Mouse (Mus musculus): ENCODE results near the gene Hoxc6. TPM values are rescaled to one million over a fixed set of nuclear protein-coding genes. Genes with fewer than 3 reads are reported as not detected.

Hoxc6 gene
- polyA plus RNA-seq, 1 experiment from 2014 or later = 1.8 TPM

GRCm38 (mm10) chr15:103000501-103000901, 2.4 kb downstream of the Hoxc6 start:
- no peaks in the 10 kb centered on the region for H3K36me3 ChIP-seq
- peaks cover 32% of the 10 kb centered on the region for H3K4me1 ChIP-seq
- no peaks in the 10 kb centered on the region for H3K9me3 ChIP-seq
- WGBS = 2% methylated on average over 24 of the region's 24 CpGs
- H3K4me3 ChIP-seq = peak overlapping the region; percentile 45
- H3K27ac ChIP-seq = peak overlapping the region; percentile 75
- peaks cover 100% of the 10 kb centered on the region for H3K27me3 ChIP-seq (ENCODE audit: insufficient read depth, poor library complexity, severe bottlenecking)
- no peak for DNase-seq (ENCODE audit: low spot score)

DNA sequence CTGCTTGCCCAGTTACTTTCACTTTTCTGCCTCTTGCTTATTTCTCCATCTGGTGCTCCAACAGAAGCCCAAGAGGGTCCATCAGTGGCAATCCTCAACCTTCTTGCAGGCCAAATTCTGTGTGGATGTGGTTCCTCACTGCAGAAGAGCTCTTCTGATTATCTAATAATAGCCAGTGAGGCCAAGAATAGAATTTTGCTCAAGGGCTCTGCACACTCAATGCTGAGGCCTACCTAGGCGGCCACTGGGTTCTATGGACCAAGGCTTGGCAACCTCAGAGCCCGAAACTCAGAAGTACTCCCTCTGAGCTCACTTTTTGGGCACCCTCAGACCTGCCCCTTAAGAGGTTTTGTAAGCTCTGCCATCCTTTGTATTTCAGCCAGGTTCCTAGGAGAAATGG, 3.3 kb downstream of the Hoxc6 start:
- no peak overlapping the region for H3K27ac ChIP-seq
- peaks cover 32% of the 10 kb centered on the region for H3K4me1 ChIP-seq
- H3K27me3 ChIP-seq (ENCODE audit: insufficient read depth, poor library complexity, severe bottlenecking) = peaks cover 100% of the 10 kb centered on the region
- no peaks in the 10 kb centered on the region for H3K36me3 ChIP-seq
- no peak for DNase-seq (ENCODE audit: low spot score)
- WGBS = 14% methylated on average over 2 of the region's 2 CpGs
- no peak overlapping the region; the same call in 1 of the 2 replicates for H3K4me3 ChIP-seq
- H3K9me3 ChIP-seq = no peaks in the 10 kb centered on the region

GRCm38 (mm10) chr15:103002156-103002555, 4.1 kb downstream of the Hoxc6 start:
- H3K4me1 ChIP-seq = peaks cover 32% of the 10 kb centered on the region
- no peak overlapping the region for H3K27ac ChIP-seq
- DNase-seq (ENCODE audit: low spot score) = no peak
- H3K9me3 ChIP-seq = no peaks in the 10 kb centered on the region
- 13% methylated on average over 4 of the region's 4 CpGs for WGBS
- no peaks in the 10 kb centered on the region for H3K36me3 ChIP-seq
- peaks cover 100% of the 10 kb centered on the region for H3K27me3 ChIP-seq (ENCODE audit: insufficient read depth, poor library complexity, severe bottlenecking)
- no peak overlapping the region for H3K4me3 ChIP-seq

DNA sequence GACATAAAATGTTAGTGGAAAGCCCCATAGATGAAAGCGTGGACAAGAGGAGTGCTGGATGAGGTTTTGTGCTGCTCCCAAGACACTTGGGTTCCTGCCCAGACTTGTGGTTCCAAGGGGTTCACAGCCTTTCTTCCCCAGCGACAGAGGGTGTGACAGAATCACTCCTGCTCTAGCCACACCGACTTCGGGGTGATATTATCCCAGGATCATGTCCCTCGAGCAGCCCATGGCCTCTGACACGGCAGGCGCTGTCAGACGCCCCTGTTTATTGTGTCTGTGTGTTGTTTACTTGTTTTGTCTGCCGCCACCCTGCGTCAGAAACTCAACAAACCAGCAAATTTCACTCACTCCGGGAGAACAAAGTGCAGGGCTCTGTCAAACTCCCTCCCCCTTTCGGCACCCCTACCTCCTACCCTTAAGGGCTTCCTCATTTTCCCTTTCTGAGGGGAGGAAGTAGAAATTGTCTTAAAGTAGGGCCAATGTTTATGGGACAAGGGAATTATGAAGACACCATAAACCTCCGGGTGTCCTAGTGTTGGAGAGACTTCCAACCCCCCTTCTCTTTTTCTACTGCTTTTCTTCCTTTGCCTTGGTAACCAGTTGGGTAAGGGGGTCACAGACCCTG, 4.9 kb downstream of the Hoxc6 start:
- WGBS = 8% methylated on average over 13 of the region's 13 CpGs
- no peak overlapping the region for H3K4me3 ChIP-seq
- H3K9me3 ChIP-seq = no peaks in the 10 kb centered on the region
- no peak for DNase-seq (ENCODE audit: low spot score)
- H3K4me1 ChIP-seq = peaks cover 32% of the 10 kb centered on the region
- peaks cover 100% of the 10 kb centered on the region for H3K27me3 ChIP-seq (ENCODE audit: insufficient read depth, poor library complexity, severe bottlenecking)
- H3K27ac ChIP-seq = no peak overlapping the region
- no peaks in the 10 kb centered on the region for H3K36me3 ChIP-seq

- no peak for DNase-seq (ENCODE audit: low spot score)
- Histone ChIP-seq H3K36me3 (no peaks in the 10 kb centered on the region), H3K9me3 (no peaks in the 10 kb centered on the region), H3K4me1 (peaks cover 13% of the 10 kb centered on the region), H3K27ac (no peak overlapping the region), H3K4me3 (no peak overlapping the region), H3K27me3 (ENCODE audit: insufficient read depth, poor library complexity, severe bottlenecking) (peaks cover 100% of the 10 kb centered on the region)
- under 1% methylated on average over 17 of the region's 17 CpGs for WGBS
Measured at GRCm38 (mm10) chr15:103005308-103005707, 7.3 kb downstream of the Hoxc6 start.

- H3K36me3 ChIP-seq = no peaks in the 10 kb centered on the region
- H3K4me1 ChIP-seq = peaks cover 13% of the 10 kb centered on the region; the same call in 1 of the 2 replicates
- H3K9me3 ChIP-seq = no peaks in the 10 kb centered on the region
- H3K4me3 ChIP-seq = no peak overlapping the region
- H3K27ac ChIP-seq = no peak overlapping the region
- no peak for DNase-seq (ENCODE audit: low spot score)
- under 1% methylated on average over 5 of the region's 5 CpGs for WGBS
- H3K27me3 ChIP-seq (ENCODE audit: insufficient read depth, poor library complexity, severe bottlenecking) = peaks cover 100% of the 10 kb centered on the region
Measured at GRCm38 (mm10) chr15:103005797-103006196, 7.7 kb downstream of the Hoxc6 start.

GRCm38 (mm10) chr15:103006326-103006725, 8.3 kb downstream of the Hoxc6 start:
- no peak for DNase-seq (ENCODE audit: low spot score)
- WGBS = 18% methylated on average over 1 of the region's 1 CpGs
- Histone ChIP-seq H3K4me1 (peaks cover 13% of the 10 kb centered on the region), H3K4me3 (no peak overlapping the region), H3K27me3 (ENCODE audit: insufficient read depth, poor library complexity, severe bottlenecking) (peaks cover 100% of the 10 kb centered on the region), H3K27ac (no peak overlapping the region), H3K9me3 (no peaks in the 10 kb centered on the region), H3K36me3 (no peaks in the 10 kb centered on the region)

DNA sequence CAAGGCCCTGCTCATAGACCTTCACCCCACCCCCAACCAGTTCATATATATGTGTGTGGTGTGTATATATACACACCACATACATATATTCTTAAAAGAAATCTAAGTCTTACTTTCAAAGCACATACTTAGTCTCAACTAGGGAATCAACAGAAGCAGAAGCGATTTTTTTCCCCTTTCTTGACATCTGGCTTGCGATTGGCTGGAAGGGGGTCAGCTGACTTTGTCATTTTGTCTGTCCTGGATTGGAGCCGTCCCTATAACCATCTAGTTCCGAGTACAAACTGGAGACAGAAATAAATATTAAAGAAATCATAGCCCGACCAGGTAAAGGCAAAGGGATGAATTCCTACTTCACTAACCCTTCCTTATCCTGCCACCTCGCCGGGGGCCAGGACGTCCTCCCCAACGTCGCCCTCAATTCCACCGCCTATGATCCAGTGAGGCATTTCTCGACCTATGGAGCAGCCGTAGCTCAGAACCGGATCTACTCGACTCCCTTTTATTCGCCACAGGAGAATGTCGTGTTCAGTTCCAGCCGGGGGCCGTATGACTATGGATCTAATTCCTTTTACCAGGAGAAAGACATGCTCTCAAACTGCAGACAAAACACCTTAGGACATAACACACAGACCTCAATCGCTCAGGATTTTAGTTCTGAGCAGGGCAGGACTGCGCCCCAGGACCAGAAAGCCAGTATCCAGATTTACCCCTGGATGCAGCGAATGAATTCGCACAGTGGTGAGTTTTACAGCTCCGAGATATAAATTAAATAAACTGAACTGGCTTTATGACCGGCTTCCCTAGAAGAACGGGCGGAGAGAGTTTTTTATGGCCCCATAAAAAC, 11.4 kb downstream of the Hoxc6 start:
- Histone ChIP-seq H3K27ac (no peak overlapping the region), H3K27me3 (ENCODE audit: insufficient read depth, poor library complexity, severe bottlenecking) (peaks cover 100% of the 10 kb centered on the region), H3K4me1 (peaks cover 20% of the 10 kb centered on the region), H3K4me3 (no peak overlapping the region), H3K9me3 (no peaks in the 10 kb centered on the region), H3K36me3 (no peaks in the 10 kb centered on the region)
- no peak for DNase-seq (ENCODE audit: low spot score)
- WGBS = 2% methylated on average over 27 of the region's 27 CpGs

DNA sequence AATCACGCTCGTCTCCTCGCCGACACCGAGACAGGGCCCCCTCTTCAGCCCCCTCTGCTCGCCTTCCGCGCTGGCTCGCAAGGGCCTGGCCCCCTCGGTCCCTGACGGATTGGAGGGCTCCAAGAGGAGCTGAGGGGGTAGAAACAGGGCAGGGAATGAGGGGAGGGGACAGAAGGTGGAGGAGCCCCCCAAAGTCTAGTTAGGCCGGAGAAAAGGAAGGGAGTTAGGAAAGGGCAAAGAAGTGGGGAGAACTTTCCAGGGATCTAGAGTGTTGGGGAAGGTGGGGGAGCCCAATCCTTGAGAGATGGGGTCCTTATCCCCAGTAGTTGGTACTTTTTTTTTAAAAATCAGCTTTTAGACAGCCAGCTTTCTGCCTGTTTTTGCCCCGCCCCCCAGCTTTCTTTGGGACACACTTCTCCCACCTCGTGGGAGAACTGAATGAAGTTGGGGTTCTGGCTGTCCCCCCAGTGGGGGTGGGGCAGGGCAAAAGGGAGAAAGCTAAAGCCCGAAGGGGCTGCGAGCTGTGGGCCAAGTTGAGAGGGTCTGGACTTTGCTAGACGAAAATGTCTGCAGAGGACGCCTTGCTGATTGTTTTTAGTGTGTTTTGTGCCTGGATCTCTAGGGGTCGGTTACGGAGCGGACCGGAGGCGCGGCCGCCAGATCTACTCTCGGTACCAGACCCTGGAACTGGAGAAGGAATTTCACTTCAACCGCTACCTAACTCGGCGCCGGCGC, 12.2 kb downstream of the Hoxc6 start:
- H3K27ac ChIP-seq = no peak overlapping the region
- under 1% methylated on average over 31 of the region's 31 CpGs for WGBS
- H3K36me3 ChIP-seq = no peaks in the 10 kb centered on the region
- no peaks in the 10 kb centered on the region for H3K9me3 ChIP-seq
- no peak for DNase-seq (ENCODE audit: low spot score)
- H3K4me3 ChIP-seq = no peak overlapping the region
- peaks cover 100% of the 10 kb centered on the region for H3K27me3 ChIP-seq (ENCODE audit: insufficient read depth, poor library complexity, severe bottlenecking)
- H3K4me1 ChIP-seq = peaks cover 25% of the 10 kb centered on the region

DNA sequence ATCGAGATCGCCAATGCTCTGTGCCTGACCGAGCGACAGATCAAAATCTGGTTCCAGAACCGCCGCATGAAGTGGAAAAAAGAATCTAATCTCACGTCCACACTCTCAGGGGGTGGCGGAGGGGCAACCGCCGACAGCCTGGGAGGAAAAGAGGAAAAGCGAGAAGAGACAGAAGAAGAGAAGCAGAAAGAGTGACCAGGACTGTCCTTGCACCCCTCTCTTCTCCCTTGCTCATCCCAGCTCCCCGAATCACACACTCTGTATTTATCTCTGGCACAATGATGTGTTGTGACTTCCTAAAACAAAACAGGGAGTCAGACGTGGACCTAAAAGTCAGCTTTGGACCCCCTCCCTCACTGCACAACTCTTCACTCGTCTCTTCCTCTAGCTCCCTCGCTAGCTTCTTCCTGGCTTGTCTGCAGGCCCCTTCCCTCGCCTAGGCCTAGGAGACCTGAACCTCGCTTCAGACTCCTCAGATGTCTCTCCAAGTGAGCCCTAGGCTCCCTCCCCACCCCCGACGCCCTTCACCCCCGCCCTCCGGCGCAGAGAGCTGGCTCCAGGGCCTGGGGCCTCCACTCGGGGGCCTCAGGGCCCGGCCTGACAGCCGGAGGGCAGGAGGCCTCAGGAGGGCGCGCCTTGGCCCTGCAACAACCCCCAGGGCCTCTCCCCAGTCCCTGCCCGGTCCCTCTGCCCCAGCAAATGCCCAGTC, 12.9 kb downstream of the Hoxc6 start:
- H3K27me3 ChIP-seq (ENCODE audit: insufficient read depth, poor library complexity, severe bottlenecking) = peaks cover 100% of the 10 kb centered on the region
- no peaks in the 10 kb centered on the region for H3K36me3 ChIP-seq
- no peak overlapping the region for H3K4me3 ChIP-seq
- no peak for DNase-seq (ENCODE audit: low spot score)
- peaks cover 25% of the 10 kb centered on the region for H3K4me1 ChIP-seq
- H3K9me3 ChIP-seq = no peaks in the 10 kb centered on the region
- under 1% methylated on average over 28 of the region's 28 CpGs for WGBS
- no peak overlapping the region for H3K27ac ChIP-seq

- H3K27ac ChIP-seq = no peak overlapping the region
- H3K4me3 ChIP-seq = 0 out of 2 replicates have a peak overlapping the region, but pooled peaks have one; percentile 23
Measured at GRCm38 (mm10) chr15:103011928-103012486, 13.9 kb downstream of the Hoxc6 start.

GRCm38 (mm10) chr15:103013238-103013984, 15.4 kb downstream of the Hoxc6 start:
- Histone ChIP-seq H3K9me3 (no peaks in the 10 kb centered on the region), H3K27me3 (ENCODE audit: insufficient read depth, poor library complexity, severe bottlenecking) (peaks cover 100% of the 10 kb centered on the region), H3K4me1 (peaks cover 25% of the 10 kb centered on the region), H3K4me3 (peak overlapping the region; percentile 46), H3K36me3 (no peaks in the 10 kb centered on the region), H3K27ac (no peak overlapping the region)
- DNase-seq (ENCODE audit: low spot score) = no peak
- 4% methylated on average over 17 of the region's 17 CpGs for WGBS

More at GRCm38 (mm10) chr15:103011928-103012486, 13.9 kb downstream of the Hoxc6 start:
- Histone ChIP-seq H3K27me3 (ENCODE audit: insufficient read depth, poor library complexity, severe bottlenecking) (peaks cover 100% of the 10 kb centered on the region), H3K9me3 (no peaks in the 10 kb centered on the region), H3K4me1 (peaks cover 25% of the 10 kb centered on the region), H3K36me3 (no peaks in the 10 kb centered on the region)
- WGBS = under 1% methylated on average over 26 of the region's 26 CpGs
- DNase-seq (ENCODE audit: low spot score) = no peak
